Mouse (Mus musculus) adrenal gland, postnatal 14 days (tissue): ENCODE measurements around the gene Canx. TPM values are rescaled to one million over a fixed set of nuclear protein-coding genes. Genes with fewer than 3 reads are reported as not detected.
"Not testable (repeated sequence)": the region's sequence is repeated elsewhere in the genome, so short reads cannot be mapped to it uniquely, and the experiment has no call there.

ENCODE experiments used
- DNase-seq: peaks from one replicate; pipeline ENCODE4 v3.0.0; 2021; ENCODE audit warnings: mixed read lengths
- long read RNA-seq, 2 experiments: library from polyadenylated mRNA; stranded (forward); transcript quantifications; one replicate each; pipeline ENCODE4 v2.0.0; 2021
- total RNA-seq: library from RNA; stranded (reverse); gene quantifications from 2 replicates; pipeline ENCODE4 v1.2.3, GENCODE M21; 2021

Gene Canx
- 347 and 361 TPM in 2 replicates for total RNA-seq
- long read RNA-seq, experiment 1, full-length matches to known transcripts = 149 of 197 reads
- long read RNA-seq, experiment 1, partial matches to known transcripts = 26 of 197 reads
- long read RNA-seq, experiment 1, other reads (novel, unspliced or antisense) = 22 of 197 reads
- long read RNA-seq, experiment 2, full-length matches to known transcripts = 96 of 126 reads
- long read RNA-seq, experiment 2, partial matches to known transcripts = 16 of 126 reads
- long read RNA-seq, experiment 2, other reads (novel, unspliced or antisense) = 14 of 126 reads

DNA sequence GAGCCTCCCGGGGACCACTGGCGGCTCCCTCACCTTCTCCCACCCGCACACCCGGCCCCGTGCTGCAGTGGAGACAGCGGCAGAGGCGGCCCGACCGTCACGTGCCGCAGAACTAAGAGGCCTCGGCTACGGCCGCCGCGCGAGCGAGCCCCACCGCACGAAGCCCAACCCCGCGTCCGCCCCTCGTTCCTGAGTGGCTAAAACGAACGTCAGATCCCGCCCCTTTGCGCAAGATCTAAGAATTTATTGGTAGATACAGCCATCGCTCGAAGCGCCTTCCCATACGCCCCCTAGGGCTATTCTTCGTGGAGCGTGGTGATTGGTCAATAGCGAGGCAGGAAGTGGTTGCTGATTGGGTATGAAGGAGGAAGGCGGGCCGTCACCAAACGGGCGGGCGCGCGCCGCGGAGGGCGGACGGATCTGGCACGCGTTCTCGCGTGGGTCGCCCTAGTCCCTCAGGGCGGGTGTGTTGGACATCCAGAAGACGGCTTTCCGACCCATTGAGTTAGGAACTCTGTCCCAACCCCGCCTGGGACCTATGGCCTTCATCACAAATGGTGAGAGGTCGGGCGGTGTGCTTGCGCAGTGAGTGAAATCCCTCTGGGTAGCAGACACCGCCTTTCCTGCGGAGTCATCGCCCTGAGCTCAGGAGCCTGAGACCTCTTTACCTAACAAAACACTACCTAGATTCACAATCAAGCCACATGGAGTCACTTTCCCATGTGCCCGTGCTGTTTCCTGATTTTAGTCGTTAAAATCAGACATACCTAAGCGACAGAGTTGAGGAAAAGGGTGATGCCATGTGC is at the start of gene Canx:
TSS of gene Canx (minus strand) at position 178 of the 806 bp plus-strand sequence.
- peak; percentile 99 for DNase-seq

DNA sequence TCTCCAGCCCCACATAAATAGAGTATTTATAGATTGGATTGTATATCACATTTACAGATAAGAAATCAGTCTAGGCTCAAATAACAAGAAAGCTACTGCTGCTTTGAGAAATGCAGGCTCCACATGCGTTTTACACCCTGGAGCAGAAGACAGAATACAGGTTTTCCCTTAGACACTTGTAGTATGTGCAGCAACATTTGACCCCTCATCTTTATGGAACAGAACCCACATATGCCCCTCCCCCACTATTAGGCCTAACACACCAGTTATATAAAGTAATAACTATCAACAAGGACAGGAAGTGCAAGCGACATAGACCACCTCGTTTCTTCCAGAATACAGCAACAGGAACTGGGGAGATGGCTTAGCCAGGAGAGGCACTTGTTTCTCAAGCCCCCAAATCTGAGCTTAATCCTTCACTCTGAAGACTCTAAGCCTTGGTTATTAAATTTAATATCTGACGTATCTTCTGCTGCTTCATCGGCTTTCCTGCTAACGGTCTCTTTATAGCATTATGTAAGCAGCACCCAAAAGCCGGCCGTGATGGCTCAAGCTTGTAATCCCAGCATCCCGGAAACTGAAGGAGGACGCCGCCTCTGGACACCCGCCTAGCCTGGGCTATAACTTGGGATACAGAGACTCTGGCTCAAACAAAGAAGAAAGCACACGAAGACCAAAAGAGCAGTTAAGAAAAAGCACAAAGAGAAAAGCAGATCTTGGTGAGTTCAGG is 49.0 kb upstream of the Canx start:
- DNase-seq = no peak

GRCm38 (mm10) chr11:50373621-50374020 is 48.1 kb upstream of the Canx start:
- no peak for DNase-seq

- DNase-seq = no peak
These were observed 47.6 kb upstream of the Canx start for GRCm38 (mm10) chr11:50373086-50373485.

DNA sequence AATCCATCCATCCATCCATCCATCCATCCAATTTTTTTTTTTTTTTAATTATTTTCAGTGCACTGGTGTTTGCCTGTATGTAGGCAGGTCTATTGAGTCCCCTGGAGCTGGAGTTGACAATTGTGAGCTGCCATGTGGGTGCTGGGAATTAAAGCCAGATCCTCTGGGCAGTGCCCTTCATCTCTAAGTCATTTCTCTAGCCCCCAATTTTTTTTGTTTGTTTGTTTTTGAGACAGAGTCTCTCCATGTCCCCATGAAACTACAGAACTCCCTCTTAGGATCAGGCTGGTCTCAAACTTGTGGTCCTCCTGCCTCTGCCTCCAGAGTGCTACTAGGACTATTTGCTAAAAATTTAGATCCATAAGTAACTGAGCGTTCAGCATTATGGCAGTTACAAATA is 46.4 kb upstream of the Canx start:
- no peak for DNase-seq

DNA sequence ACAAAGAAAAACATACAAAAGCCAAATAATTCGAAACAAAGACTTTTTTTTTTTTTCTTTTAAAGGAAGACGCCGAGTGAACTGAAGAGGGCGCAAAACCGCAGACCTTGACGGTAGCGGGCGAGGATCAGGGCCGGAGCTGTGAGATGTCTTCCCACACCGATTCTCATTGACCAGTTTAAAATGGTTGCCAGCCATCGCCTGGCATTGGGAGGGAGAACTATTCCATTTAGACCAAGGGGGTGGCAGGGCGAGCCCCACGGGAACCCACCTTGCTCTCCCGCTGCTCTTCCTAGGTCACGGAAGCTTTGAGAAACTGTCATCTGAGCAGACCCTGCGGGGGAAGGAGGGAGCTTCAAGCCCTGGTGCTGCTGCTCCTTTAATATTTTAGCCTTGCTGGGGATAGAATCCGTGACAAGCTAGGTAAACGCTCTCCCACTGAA is 45.9 kb upstream of the Canx start:
- DNase-seq = peak; percentile 81

DNA sequence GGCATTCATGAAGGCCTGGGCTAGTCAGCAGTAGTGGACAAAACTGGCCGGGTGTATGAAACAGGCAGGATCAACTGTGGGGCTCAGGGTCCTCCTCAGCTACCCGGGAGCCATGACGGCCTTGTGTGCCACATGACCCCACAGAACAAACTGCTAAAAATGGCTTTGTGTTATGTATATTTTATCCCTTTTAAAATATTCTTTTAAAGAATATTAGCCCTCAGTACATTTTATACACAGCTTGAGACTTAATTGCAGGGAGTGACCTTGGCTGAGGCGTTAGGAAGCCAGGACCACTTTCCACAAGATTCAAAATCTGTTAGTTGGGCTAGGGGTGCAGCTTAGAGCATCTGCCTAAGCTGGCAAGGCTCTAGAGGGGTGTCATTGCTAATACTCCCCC is 45.5 kb upstream of the Canx start:
- DNase-seq = no peak

DNA sequence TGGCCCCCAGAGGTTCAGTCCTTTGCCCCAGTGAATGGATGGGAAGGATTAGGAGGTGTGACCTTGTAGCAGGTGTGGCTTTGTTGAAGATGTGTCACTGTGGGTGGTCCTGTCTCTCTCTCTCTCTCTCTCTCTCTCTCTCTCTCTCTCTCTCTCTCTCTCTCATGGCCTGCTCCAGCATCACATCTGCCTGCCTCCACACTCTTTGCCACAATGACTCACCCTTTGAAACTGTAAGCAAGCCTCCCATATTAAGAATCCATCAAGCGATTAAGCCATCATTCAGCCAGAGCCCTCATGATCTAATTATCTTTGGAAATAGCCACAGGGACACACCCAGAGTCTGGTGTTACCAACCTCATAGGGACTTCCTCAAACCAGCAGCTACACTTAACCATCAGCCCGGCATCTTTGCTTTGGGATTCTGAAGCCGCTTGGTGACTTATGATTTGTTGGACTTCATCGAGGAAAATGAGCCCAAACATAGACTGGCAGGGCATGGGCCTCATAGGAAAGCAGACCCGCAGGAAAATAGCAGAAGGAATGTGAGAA is 44.0 kb upstream of the Canx start:
- no peak for DNase-seq

DNA sequence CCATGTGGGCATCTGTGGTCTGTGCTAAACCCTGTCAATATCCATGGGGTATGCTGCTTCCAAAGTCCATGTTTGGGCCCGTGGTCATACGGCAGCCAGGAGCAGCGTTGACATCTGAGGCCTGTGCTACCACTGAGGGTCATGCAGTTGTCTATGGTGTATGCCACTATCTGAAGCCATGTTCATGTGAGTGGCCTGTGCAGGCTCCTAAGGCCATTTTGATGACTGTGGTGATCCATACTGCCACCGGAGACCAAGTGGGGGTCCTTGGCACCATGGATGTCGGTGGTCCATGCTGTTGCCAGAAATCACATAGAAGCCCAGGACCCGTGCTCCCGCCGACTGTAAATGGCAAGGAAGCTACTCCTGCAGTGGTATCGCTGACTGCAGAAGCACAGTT is 42.1 kb upstream of the Canx start:
- DNase-seq = no peak

DNA sequence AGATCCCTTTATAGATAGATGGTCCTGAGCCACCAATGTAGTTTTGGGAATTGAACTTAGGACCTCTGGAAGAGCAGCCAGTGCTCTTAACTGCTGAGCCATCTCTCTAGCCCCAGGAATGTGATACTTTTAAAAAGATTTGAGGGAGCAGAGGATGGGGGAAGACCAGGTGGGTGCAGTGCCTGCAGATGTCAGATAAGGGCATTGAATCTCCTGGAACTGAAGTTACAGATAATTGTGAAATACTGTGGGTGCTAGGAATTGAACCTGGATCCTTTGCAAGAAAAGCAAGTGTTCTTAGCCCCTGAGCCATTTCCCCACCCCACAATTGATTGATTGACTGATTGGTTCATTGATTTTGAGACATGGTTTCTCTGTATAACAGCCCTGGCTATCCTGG is 39.8 kb upstream of the Canx start:
- DNase-seq = no peak

DNA sequence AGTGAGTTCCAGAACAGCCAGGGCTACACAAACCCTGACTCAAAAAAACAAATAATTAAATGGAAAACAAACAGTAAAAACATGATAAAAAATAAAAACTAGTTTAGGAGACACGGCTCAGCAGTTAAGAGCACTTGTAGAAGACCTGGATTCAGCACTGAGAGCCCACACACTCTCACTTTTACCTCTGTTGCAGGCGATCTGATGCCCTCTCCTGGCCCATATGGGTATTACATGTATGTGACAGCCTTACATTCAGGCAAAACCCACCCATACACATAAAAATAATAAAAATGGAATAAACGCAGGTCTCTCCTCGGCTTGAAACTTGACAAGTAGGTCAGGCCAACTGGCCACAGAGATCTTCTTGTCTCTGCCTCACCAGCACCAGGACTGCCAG is 39.1 kb upstream of the Canx start:
- DNase-seq = peak; percentile 84

GRCm38 (mm10) chr11:50361282-50361681 is 35.8 kb upstream of the Canx start:
- DNase-seq = not testable (repeated sequence)

DNA sequence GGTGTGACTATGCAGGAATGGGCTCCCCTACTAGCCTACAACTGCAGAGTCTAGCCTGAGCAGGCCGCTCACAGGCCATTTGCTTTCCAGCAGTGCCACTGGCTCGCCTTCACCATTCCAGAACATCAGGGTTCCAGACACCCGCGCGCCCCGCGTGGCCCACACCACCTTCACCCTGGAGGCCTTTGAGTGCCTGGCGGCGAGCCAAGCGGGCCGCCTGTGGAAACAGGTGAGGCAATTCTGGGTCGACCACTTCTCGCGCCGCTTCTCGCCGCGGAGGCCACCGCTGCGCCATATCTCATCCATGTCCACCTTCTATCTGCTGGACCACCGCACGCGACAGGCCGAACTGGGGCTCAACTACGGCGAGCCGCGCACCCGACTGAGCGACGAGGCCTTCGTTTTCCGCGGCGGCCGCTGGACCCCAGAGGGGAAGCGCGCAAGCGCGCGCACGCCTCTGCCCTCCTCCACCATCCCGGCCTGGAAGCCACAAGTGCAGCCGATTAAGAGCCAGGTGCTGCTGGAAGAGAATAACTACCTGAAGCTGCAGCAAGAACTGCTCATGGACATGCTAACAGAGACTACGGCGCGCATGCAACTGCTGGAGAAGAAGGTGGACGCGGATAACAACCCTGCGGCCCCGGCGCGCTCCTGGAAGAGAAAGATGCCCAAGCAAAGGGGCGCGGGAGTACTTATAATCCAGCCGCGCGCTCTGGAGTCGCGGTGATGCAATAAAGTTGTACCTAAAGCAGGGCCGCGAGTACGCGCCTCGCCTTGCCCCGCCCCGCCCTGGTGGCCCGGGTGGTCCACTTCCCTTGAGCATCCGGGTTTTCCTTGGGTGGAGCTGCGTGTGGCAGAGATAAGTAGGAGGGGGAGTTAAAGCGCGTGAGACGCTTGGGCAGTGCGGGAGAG is 33.7 kb upstream of the Canx start:
- peak; percentile 56 for DNase-seq

DNA sequence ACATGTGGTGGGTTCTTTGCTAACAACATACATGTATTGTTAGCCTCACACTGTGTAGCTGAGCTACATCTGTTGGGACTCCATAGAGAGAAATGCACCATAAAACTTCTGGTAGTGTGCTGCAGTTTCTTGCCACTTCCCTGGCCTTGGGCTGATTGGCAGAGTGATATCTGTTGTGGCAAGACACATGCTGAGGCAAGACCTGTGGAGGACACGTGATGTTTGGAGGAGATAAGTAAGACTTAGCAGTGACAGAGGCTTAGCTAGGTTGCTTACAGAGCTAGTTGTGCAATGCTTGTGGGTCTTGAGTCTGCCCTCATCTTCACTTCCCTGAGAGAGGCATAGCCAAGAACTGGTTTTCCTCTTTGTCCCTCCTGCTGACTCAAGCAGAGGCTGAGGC is 29.9 kb upstream of the Canx start:
- DNase-seq = no peak

DNA sequence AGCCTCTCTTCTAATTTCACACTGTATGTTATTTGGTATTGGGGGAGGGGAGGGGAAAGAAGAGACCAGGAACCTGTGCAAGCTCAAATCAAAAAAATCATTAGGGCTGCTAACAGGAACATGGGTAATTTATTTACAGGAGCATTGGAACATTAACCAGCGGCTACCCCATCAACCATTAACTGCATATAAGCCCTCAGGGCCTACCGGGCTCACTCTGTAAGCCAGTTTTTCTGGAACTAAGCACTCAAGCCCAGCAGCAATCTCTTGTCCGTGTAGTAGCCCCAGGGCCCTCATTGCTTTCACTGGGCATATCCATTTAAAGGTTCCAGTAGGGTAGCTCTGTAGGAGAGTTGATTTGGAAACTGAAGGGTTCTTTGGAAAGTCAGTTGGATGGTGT is 29.4 kb upstream of the Canx start:
- DNase-seq = no peak

- DNase-seq = no peak
These were observed 28.7 kb upstream of the Canx start, which contains the start of gene Cby3 for GRCm38 (mm10) chr11:50354162-50354561. Gene Cby3, plus strand, starts transcription at chr11:50354462.

- no peak for DNase-seq
These were observed 26.7 kb upstream of the Canx start for GRCm38 (mm10) chr11:50352177-50352576.

GRCm38 (mm10) chr11:50346256-50347032 is 21.0 kb upstream of the Canx start:
- no peak for DNase-seq

DNA sequence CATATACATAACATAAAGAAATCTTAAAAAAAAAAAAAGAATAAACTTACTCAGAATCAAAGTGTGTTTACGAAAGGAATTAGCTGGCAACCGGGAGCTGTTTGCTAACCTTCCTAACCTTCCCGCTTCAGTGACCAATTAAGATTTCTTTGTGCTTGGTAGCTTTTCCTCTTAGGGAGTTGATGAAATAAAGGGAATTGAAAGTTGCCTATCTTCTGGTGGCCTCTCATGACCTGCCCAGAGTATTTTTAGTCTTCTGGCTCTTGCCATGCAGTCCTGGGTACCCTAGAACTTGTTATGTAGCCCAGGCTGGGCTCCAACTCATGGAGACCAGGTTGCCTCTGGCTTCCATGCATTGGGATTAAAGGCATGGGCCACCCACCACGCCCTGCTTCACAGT is 20.0 kb upstream of the Canx start:
- DNase-seq = no peak

DNA sequence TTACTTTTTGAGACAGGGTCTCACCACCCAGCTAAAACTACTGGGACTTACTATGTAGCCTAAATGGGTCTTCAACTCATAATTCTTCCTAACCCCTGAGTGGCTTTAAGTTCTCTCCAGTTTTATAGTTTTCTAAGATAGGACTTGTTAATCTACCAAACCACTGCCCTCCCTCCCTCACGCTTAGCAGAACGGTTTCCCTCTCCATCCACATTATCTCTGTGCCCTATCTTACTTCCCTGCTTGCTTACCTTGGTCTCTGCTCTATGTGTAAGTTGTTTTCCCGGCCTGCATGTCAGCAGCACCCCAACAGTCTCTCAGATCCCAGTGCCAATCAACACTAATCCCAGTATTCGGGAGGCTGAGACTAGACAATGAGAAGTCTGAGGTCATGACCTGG is 11.4 kb upstream of the Canx start:
- DNase-seq = no peak

DNA sequence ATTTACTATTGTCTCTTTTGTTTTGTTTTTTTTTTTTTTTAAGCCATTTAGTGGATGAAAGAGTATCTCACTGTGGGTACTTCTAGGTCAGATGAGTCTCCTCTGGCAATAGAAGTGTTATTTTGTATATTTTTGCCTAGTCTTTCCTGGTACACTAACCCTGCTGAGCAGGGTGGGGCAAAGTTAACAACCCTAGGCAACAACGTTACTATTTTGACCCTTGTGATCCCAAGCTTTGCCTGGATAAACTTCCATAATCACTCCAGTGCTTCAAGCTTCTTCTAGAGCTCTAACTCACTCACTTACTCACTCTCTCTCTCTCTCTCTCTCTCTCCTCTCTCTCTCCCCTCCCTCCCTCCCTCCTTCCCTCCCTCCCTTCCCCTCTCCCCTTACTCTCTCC is 10.7 kb upstream of the Canx start:
- no peak for DNase-seq
